8 mouse cellular contexts compared by ENCODE assay signal in the genomic region with DNA sequence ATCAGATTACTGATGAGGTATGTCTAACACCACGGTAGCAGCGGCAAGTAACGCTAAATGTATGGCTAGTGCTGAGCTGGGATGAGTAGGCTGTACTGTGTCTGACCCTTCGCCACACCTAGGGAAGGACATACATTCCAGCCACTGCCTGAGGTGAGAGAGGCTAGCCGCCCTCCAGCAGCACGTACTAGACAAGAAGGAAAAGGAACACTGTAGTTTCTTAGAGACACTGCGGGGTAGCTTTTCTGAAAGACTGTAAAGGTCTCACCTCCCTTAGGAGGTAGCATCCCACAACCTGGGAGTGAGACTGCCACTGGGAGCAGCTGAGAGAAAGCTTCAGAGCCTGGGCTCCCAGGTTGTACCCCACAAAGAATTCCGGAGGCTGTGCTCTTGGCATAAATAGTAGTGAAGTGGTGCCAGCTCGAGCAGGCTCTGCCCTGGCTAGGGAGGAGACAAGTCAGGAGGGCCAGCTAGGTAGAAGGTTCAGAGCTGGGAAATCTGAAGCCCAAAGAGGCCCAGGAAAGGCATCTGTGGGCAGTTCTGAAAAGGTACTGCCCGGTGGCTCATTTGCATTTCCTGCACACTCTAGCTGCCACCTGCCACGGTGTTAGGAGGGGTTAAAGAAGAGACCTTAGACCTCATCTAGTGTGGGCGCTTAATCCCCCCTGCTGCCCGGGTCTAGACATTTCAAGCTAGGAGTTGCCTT. TPM values are rescaled to one million over a fixed set of nuclear protein-coding genes. Genes with fewer than 3 reads are reported as not detected.
DNase-seq lines count a peak whose midpoint lies in the region; ATAC-seq and TF ChIP-seq lines count a peak whose summit lies in the region.

No protein-coding gene starts in this region.

- no peak for TF ChIP-seq EP300 in heart, postnatal 0 days (IDR thresholded peaks at IDR 0.05; ENCODE audit: low read depth)

- no peaks in the 10 kb centered on the region for H3K27me3 ChIP-seq in neural tube, embryonic 11.5 days (ENCODE audit: control insufficient read depth, insufficient read depth, low read length)
- H3K27me3 ChIP-seq in heart, postnatal 0 days (ENCODE audit: control insufficient read depth, insufficient read depth, low read length) = no peaks in the 10 kb centered on the region
- no peaks in the 10 kb centered on the region for H3K27me3 ChIP-seq in midbrain, embryonic 11.5 days (ENCODE audit: control insufficient read depth, insufficient read depth, low read length)

- H3K36me3 ChIP-seq in neural tube, embryonic 11.5 days (ENCODE audit: control insufficient read depth, insufficient read depth, low read length) = peaks cover 2% of the 10 kb centered on the region; the same call in 1 of the 2 replicates
- H3K36me3 ChIP-seq in heart, postnatal 0 days (replicated peaks; ENCODE audit: control insufficient read depth, insufficient read depth, low read length) = peaks cover 10% of the 10 kb centered on the region
- H3K36me3 ChIP-seq in midbrain, embryonic 11.5 days (ENCODE audit: control insufficient read depth, insufficient read depth, low read length) = no peaks in the 10 kb centered on the region

- DNase-seq in neural tube, embryonic 11.5 days (ENCODE audit: low spot score) = no peak
- no peak for DNase-seq in neural tube, embryonic 10.5 days (ENCODE audit: extremely low spot score, low spot score)
- DNase-seq in cerebellum, adult 9-11 months = peak; percentile 90
- no peak for DNase-seq in heart, postnatal 0 days (ENCODE audit: low spot score)
- DNase-seq in kidney, postnatal 36 days = peak; percentile 72 to 82
- peak; percentile 86 for DNase-seq in midbrain, embryonic 11.5 days (ENCODE audit: low spot score, missing footprints)
- no peak for DNase-seq in c-Kit-positive CD71-positive TER-119-positive erythroid progenitor cells, embryonic 14.5 days (ENCODE audit: low spot score)

- H3K27ac ChIP-seq in neural tube, embryonic 11.5 days (ENCODE audit: low read depth, low read length) = no peak overlapping the region
- peak overlapping the region; percentile 46; the same call in 1 of the 2 replicates for H3K27ac ChIP-seq in heart, postnatal 0 days (ENCODE audit: low read depth)
- no peak overlapping the region for H3K27ac ChIP-seq in midbrain, embryonic 11.5 days (ENCODE audit: low read depth, low read length)

- peaks cover 12% of the 10 kb centered on the region for H3K4me1 ChIP-seq in neural tube, embryonic 11.5 days (ENCODE audit: control insufficient read depth, insufficient read depth, low read length)
- H3K4me1 ChIP-seq in heart, postnatal 0 days (ENCODE audit: control insufficient read depth, insufficient read depth) = peaks cover 23% of the 10 kb centered on the region
- H3K4me1 ChIP-seq in midbrain, embryonic 11.5 days (ENCODE audit: control insufficient read depth, insufficient read depth, low read length) = peaks cover 14% of the 10 kb centered on the region

- no peak for ATAC-seq in neural tube, embryonic 11.5 days (ENCODE audit: insufficient read depth, low FRiP score, low TSS enrichment)
- ATAC-seq in heart, postnatal 0 days (ENCODE audit: insufficient read depth, low read depth) = no peak
- peak; percentile 8; the same call in 1 of the 2 replicates for ATAC-seq in midbrain, embryonic 11.5 days (ENCODE audit: low FRiP score)
- ATAC-seq in granulocyte monocyte progenitor cell, adult 5-6 weeks (replicated peaks; ENCODE audit: poor library complexity, severe bottlenecking) = no peak

- H3K4me3 ChIP-seq in neural tube, embryonic 11.5 days (ENCODE audit: low read depth, low read length) = peak overlapping the region; percentile 61
- peak overlapping the region; percentile 73 for H3K4me3 ChIP-seq in heart, postnatal 0 days (ENCODE audit: low read depth, low read length)
- H3K4me3 ChIP-seq in midbrain, embryonic 11.5 days (ENCODE audit: low read depth, low read length) = peak overlapping the region; percentile 65

- peak overlapping the region; percentile 77 for H3K4me2 ChIP-seq in neural tube, embryonic 11.5 days (ENCODE audit: low read depth)
- H3K4me2 ChIP-seq in heart, postnatal 0 days (ENCODE audit: low read depth, low read length) = peak overlapping the region; percentile 71
- peak overlapping the region; percentile 70 for H3K4me2 ChIP-seq in midbrain, embryonic 11.5 days

- H3K9ac ChIP-seq in neural tube, embryonic 11.5 days (ENCODE audit: low read length) = peak overlapping the region; percentile 76
- peak overlapping the region; percentile 35; the same call in 1 of the 2 replicates for H3K9ac ChIP-seq in heart, postnatal 0 days (replicated peaks; ENCODE audit: low read depth, low read length)
- H3K9ac ChIP-seq in midbrain, embryonic 11.5 days (ENCODE audit: low read length) = peak overlapping the region; percentile 79; the same call in 1 of the 2 replicates

- no peak for TF ChIP-seq CTCF in heart, postnatal 0 days (IDR thresholded peaks at IDR 0.05; ENCODE audit: low read depth)

- 56% methylated on average over 13 of the region's 13 CpGs for WGBS in neural tube, embryonic 11.5 days
- 38% methylated on average over 13 of the region's 13 CpGs for WGBS in heart, postnatal 0 days
- 56% methylated on average over 13 of the region's 13 CpGs for WGBS in midbrain, embryonic 11.5 days

- no peaks in the 10 kb centered on the region for H3K9me3 ChIP-seq in neural tube, embryonic 11.5 days (ENCODE audit: control insufficient read depth, low read length)
- H3K9me3 ChIP-seq in heart, postnatal 0 days (replicated peaks; ENCODE audit: control insufficient read depth, low read length) = no peaks in the 10 kb centered on the region
- no peaks in the 10 kb centered on the region for H3K9me3 ChIP-seq in midbrain, embryonic 11.5 days (ENCODE audit: control insufficient read depth, low read length)

RNA-seq across cellular contexts. Expression of a gene that starts 1.1 kb away (rescaled TPM):
- polyA plus RNA-seq in neural tube, embryonic 11.5 days (2014; fragmentation: Nextera tagmentation; extraction: Ambion mirVana) = 81.5 and 89.7 TPM in 2 replicates
- 61.1 and 82.4 TPM in 2 replicates for total RNA-seq in heart, postnatal 0 days (2014; rRNA removed; ENCODE audit: low replicate concordance)
- 62.1 and 65.7 TPM in 2 replicates for polyA plus RNA-seq in heart, postnatal 0 days (2015; fragmentation: Nextera tagmentation; extraction: Ambion mirVana)
- polyA plus RNA-seq in midbrain, embryonic 11.5 days (2014; fragmentation: Nextera tagmentation; extraction: Ambion mirVana) = 86.8 and 90.8 TPM in 2 replicates
- total RNA-seq in granulocyte monocyte progenitor cell, adult 5-6 weeks (2014; fragmentation: Nextera tagmentation) = 25.4 and 34.6 TPM in 2 replicates
- 14.8 and 16.3 TPM in 2 replicates for total RNA-seq in granulocyte monocyte progenitor cell, adult 5-6 weeks (2017)

RNA-seq across cellular contexts. Expression of a gene that starts 6.3 kb away (rescaled TPM):
- 108 and 109 TPM in 2 replicates for polyA plus RNA-seq in neural tube, embryonic 11.5 days (2014; fragmentation: Nextera tagmentation; extraction: Ambion mirVana)
- total RNA-seq in heart, postnatal 0 days (2014; rRNA removed; ENCODE audit: low replicate concordance) = 14.0 and 21.9 TPM in 2 replicates
- 29.1 and 31.4 TPM in 2 replicates for polyA plus RNA-seq in heart, postnatal 0 days (2015; fragmentation: Nextera tagmentation; extraction: Ambion mirVana)
- polyA plus RNA-seq in midbrain, embryonic 11.5 days (2014; fragmentation: Nextera tagmentation; extraction: Ambion mirVana) = 137 TPM in 2 replicates
- 63.7 and 69.6 TPM in 2 replicates for total RNA-seq in granulocyte monocyte progenitor cell, adult 5-6 weeks (2014; fragmentation: Nextera tagmentation)
- 72.0 and 76.7 TPM in 2 replicates for total RNA-seq in granulocyte monocyte progenitor cell, adult 5-6 weeks (2017)

RNA-seq across cellular contexts. Expression of a gene that starts 6.6 kb away (rescaled TPM):
- 0.92 and 1.0 TPM in 2 replicates for polyA plus RNA-seq in neural tube, embryonic 11.5 days (2014; fragmentation: Nextera tagmentation; extraction: Ambion mirVana)
- not detected in 2 replicates for total RNA-seq in heart, postnatal 0 days (2014; rRNA removed; ENCODE audit: low replicate concordance)
- polyA plus RNA-seq in heart, postnatal 0 days (2015; fragmentation: Nextera tagmentation; extraction: Ambion mirVana) = 0.16 and 0.25 TPM in 2 replicates
- polyA plus RNA-seq in midbrain, embryonic 11.5 days (2014; fragmentation: Nextera tagmentation; extraction: Ambion mirVana) = 1.1 and 1.8 TPM in 2 replicates
- total RNA-seq in granulocyte monocyte progenitor cell, adult 5-6 weeks (2014; fragmentation: Nextera tagmentation) = not detected in 2 replicates
- total RNA-seq in granulocyte monocyte progenitor cell, adult 5-6 weeks (2017) = 0.72 TPM in 1 of 2 replicates, not detected in the other

RNA-seq across cellular contexts. Expression of a gene that starts 15.3 kb away (rescaled TPM):
- polyA plus RNA-seq in neural tube, embryonic 11.5 days (2014; fragmentation: Nextera tagmentation; extraction: Ambion mirVana) = 11.2 and 14.8 TPM in 2 replicates
- total RNA-seq in heart, postnatal 0 days (2014; rRNA removed; ENCODE audit: low replicate concordance) = 2.0 and 17.8 TPM in 2 replicates
- 9.2 and 9.7 TPM in 2 replicates for polyA plus RNA-seq in heart, postnatal 0 days (2015; fragmentation: Nextera tagmentation; extraction: Ambion mirVana)
- polyA plus RNA-seq in midbrain, embryonic 11.5 days (2014; fragmentation: Nextera tagmentation; extraction: Ambion mirVana) = 10.8 and 12.1 TPM in 2 replicates
- 0.23 and 4.2 TPM in 2 replicates for total RNA-seq in granulocyte monocyte progenitor cell, adult 5-6 weeks (2014; fragmentation: Nextera tagmentation)
- total RNA-seq in granulocyte monocyte progenitor cell, adult 5-6 weeks (2017) = 0.43 TPM in 1 of 2 replicates, not detected in the other

RNA-seq across cellular contexts. Expression of a gene that starts 38.7 kb away (rescaled TPM):
- polyA plus RNA-seq in neural tube, embryonic 11.5 days (2014; fragmentation: Nextera tagmentation; extraction: Ambion mirVana) = 0.82 and 1.2 TPM in 2 replicates
- total RNA-seq in heart, postnatal 0 days (2014; rRNA removed; ENCODE audit: low replicate concordance) = 0.27 TPM in 1 of 2 replicates, not detected in the other
- polyA plus RNA-seq in heart, postnatal 0 days (2015; fragmentation: Nextera tagmentation; extraction: Ambion mirVana) = 0.15 and 0.19 TPM in 2 replicates
- 0.46 and 0.66 TPM in 2 replicates for polyA plus RNA-seq in midbrain, embryonic 11.5 days (2014; fragmentation: Nextera tagmentation; extraction: Ambion mirVana)
- not detected in 2 replicates for total RNA-seq in granulocyte monocyte progenitor cell, adult 5-6 weeks (2014; fragmentation: Nextera tagmentation)
- 0.43 TPM in 1 of 2 replicates, not detected in the other for total RNA-seq in granulocyte monocyte progenitor cell, adult 5-6 weeks (2017)

Comparison
In these comparisons a context has a peak if more than half of its experiments do, and no peak if none do; other contexts are left out.
1. DNase-seq: peak in cerebellum, adult 9-11 months (single experiment), kidney, postnatal 36 days (2 of 2) and midbrain, embryonic 11.5 days (single experiment); none in neural tube, embryonic 11.5 days (single experiment), neural tube, embryonic 10.5 days (single experiment), heart, postnatal 0 days (single experiment) and c-Kit-positive CD71-positive TER-119-positive erythroid progenitor cells, embryonic 14.5 days (single experiment).
2. Peak in every context shown above with its lines, with median percentiles within 50 percentile points of each other: H3K4me2 ChIP-seq, H3K4me3 ChIP-seq and H3K9ac ChIP-seq.